Mouse (Mus musculus) spleen, adult 2 months (tissue): ENCODE measurements around the gene Cpm. TPM values are rescaled to one million over a fixed set of nuclear protein-coding genes. Genes with fewer than 3 reads are reported as not detected.
A peak's percentile ranks its signal among the peaks of the same experiment; 100 is the strongest.

ENCODE experiments used
- DNase-seq, 2 experiments: peaks; one replicate each; pipeline versions ENCODE4 v3.0.0 to v3.0.0-alpha.2; 2012 to 2021; ENCODE audit warnings: low spot score in 2 of 2, low read depth in 1 of 2
- H3K27ac ChIP-seq: fragments of 200-500 bp; 2 replicates; pipeline ENCODE4 v1.5.1; 2012; ENCODE audit warnings: low read length, inconsistent platforms; ENCODE audit not compliant: insufficient read depth
- H3K27me3 ChIP-seq: fragments of 200-500 bp; 2 replicates; pipeline ENCODE4 v1.6.1; 2012; ENCODE audit warnings: mild to moderate bottlenecking, moderate library complexity, low read length, inconsistent platforms; ENCODE audit not compliant: control insufficient read depth, insufficient read depth
- H3K36me3 ChIP-seq: fragments of 200-500 bp; 2 replicates; pipeline ENCODE4 v1.6.1; 2012; ENCODE audit warnings: mild to moderate bottlenecking, low read length, inconsistent platforms; ENCODE audit not compliant: control insufficient read depth, insufficient read depth
- H3K4me1 ChIP-seq: fragments of 200-500 bp; 2 replicates; pipeline ENCODE4 v1.6.1; 2011; ENCODE audit warnings: inconsistent platforms; ENCODE audit not compliant: control insufficient read depth, insufficient read depth, insufficient read length
- H3K4me3 ChIP-seq: fragments of 200-500 bp; 2 replicates; pipeline ENCODE4 v1.5.1; 2011; ENCODE audit warnings: mild to moderate bottlenecking, inconsistent platforms; ENCODE audit not compliant: insufficient read depth, insufficient read length; ENCODE audit errors: extremely low read depth
- CTCF ChIP-seq: fragments of 200-500 bp; IDR thresholded peaks from 2 replicates; pipeline ENCODE4 v1.5.1; 2011; ENCODE audit warnings: mild to moderate bottlenecking, inconsistent platforms; ENCODE audit not compliant: insufficient read depth, insufficient read length, insufficient replicate concordance; ENCODE audit errors: extremely low read depth
- POLR2A ChIP-seq: fragments of 200-500 bp; IDR thresholded peaks from 2 replicates; pipeline ENCODE4 v1.6.1; 2011; ENCODE audit warnings: low read depth, low read length, inconsistent platforms
- WGBS: fragments of 180-500 bp; shearing (Covaris S2); methylation state at CpG from one replicate; pipeline ENCODE4 v1.1.7; 2018; 5-methylcytosine and 5-hydroxymethylcytosine counted together
- polyA plus RNA-seq: library from polyadenylated mRNA; depleted of rRNA; stranded (reverse); fragments of >200 nt; gene quantifications from 2 replicates; pipeline ENCODE4 v1.2.3, GENCODE M21; 2012

Cpm gene
- polyA plus RNA-seq, 1 experiment, result 10.1 TPM

- DNase-seq, result no peak
- no peaks in the 10 kb centered on the region for H3K27me3 ChIP-seq
- no peaks in the 10 kb centered on the region for H3K4me1 ChIP-seq
- peaks cover 16% of the 10 kb centered on the region for H3K36me3 ChIP-seq
- 93% methylated on average over 14 of the region's 14 CpGs for WGBS
- no peak overlapping the region for H3K27ac ChIP-seq
- H3K4me3 ChIP-seq, result no peak overlapping the region
- TF ChIP-seq POLR2A (no peak), CTCF (no peak)
Measured at GRCm38 (mm10) chr10:117679963-117680473, 50.7 kb downstream of the Cpm start.

- 92% methylated on average over 12 of the region's 12 CpGs for WGBS
- no peak for DNase-seq
Measured at GRCm38 (mm10) chr10:117680868-117681513, 51.7 kb downstream of the Cpm start.

DNA sequence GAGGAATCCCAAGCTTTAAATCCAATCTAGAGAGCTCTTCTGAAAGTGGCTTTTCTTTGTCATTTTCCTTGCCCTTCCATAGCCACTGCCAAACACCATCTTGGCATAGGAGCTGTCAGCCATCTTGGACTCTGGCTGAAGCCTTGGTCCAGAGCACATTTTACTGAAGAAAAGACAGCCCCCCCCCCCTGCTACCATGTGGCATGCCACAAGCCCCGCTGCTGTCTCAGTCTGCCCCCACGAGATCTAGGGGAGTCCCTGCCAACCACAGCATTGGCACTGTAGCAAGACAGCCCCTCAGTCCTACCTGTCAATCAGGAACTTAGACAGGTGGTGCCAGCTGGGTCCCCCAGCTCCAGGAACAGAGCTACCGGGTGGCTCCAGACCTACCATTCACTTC is 52.2 kb downstream of the Cpm start:
- no peaks in the 10 kb centered on the region; the same call in 1 of the 2 replicates for H3K4me1 ChIP-seq
- H3K4me3 ChIP-seq, result no peak overlapping the region
- no peak for DNase-seq
- 37% methylated on average over 3 of the region's 3 CpGs for WGBS
- no peaks in the 10 kb centered on the region for H3K27me3 ChIP-seq
- H3K27ac ChIP-seq, result no peak overlapping the region
- no peak for TF ChIP-seq CTCF
- no peak for TF ChIP-seq POLR2A
- peaks cover 16% of the 10 kb centered on the region for H3K36me3 ChIP-seq

More at GRCm38 (mm10) chr10:117680868-117681513, 51.7 kb downstream of the Cpm start:
- Histone ChIP-seq H3K27me3 (no peaks in the 10 kb centered on the region), H3K4me1 (no peaks in the 10 kb centered on the region), H3K36me3 (peaks cover 16% of the 10 kb centered on the region), H3K4me3 (no peak overlapping the region), H3K27ac (no peak overlapping the region)
- TF ChIP-seq POLR2A (no peak), CTCF (no peak)

GRCm38 (mm10) chr10:117681999-117682857 is 52.9 kb downstream of the Cpm start:
- Histone ChIP-seq H3K27me3 (no peaks in the 10 kb centered on the region), H3K27ac (no peak overlapping the region), H3K4me3 (no peak overlapping the region), H3K36me3 (peaks cover 16% of the 10 kb centered on the region), H3K4me1 (no peaks in the 10 kb centered on the region; the same call in 1 of the 2 replicates)
- DNase-seq, result peak in 1 of 2 experiments; percentile 22
- TF ChIP-seq POLR2A (no peak), CTCF (peak; percentile 20; the same call in 1 of the 2 replicates)
- 82% methylated on average over 14 of the region's 14 CpGs for WGBS

GRCm38 (mm10) chr10:117682858-117683733 is 53.8 kb downstream of the Cpm start:
- no peak for DNase-seq
- peaks cover 16% of the 10 kb centered on the region for H3K36me3 ChIP-seq
- TF ChIP-seq CTCF, result no peak
- no peaks in the 10 kb centered on the region; the same call in 1 of the 2 replicates for H3K4me1 ChIP-seq
- no peak overlapping the region for H3K4me3 ChIP-seq
- 93% methylated on average over 30 of the region's 30 CpGs for WGBS
- no peak overlapping the region for H3K27ac ChIP-seq
- no peaks in the 10 kb centered on the region for H3K27me3 ChIP-seq

GRCm38 (mm10) chr10:117683734-117684037 is 54.4 kb downstream of the Cpm start:
- peaks cover 19% of the 10 kb centered on the region for H3K36me3 ChIP-seq
- H3K4me1 ChIP-seq, result no peaks in the 10 kb centered on the region; the same call in 1 of the 2 replicates
- no peak overlapping the region for H3K4me3 ChIP-seq
- no peak for DNase-seq
- no peak overlapping the region for H3K27ac ChIP-seq
- 95% methylated on average over 9 of the region's 9 CpGs for WGBS
- no peaks in the 10 kb centered on the region for H3K27me3 ChIP-seq
- no peak for TF ChIP-seq CTCF
- no peak for TF ChIP-seq POLR2A
